9 mouse cellular contexts compared by ENCODE assay signal in the genomic region with DNA sequence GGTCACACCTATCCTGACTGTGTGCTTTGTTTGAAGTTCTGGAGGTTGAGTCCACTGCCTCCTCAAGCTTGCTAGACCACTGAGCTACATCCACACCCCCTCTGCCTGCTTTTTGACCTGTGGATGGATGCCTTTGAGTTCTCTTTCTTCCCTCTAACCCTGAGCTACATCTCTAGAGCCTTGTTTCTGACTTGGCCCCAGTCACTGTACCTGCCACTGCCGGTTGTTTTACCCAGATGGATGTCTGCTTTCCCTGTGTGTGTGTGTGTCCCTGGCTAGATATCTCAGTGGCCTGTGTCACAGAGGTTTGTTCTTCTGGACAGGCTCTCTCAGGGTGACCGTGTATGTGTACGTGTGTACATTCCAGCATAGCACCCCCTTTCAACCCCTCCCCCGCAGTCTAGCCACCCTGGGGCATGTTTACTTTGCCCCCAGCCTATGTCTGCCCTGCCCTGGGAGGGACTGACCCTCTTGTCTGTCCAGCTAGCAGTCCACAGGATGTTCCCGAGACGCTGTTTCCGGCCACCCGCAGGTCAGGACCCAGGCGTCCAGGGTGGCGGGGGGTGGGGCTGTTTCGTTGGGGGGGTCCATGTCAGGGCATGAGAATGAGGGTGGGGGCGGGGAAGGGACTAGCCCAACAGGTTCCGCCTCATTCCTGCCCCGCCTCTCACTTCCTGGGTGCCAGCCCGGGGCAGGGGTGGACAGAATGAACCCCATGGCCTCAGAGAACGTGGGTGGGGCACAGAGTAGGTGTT. TPM values are rescaled to one million over a fixed set of nuclear protein-coding genes. Genes with fewer than 3 reads are reported as not detected.
DNase-seq lines count a peak whose midpoint lies in the region; ATAC-seq and TF ChIP-seq lines count a peak whose summit lies in the region.
"Had no signal": no experiment of that assay in that cellular context is flagged by ENCODE, and none has a peak within 500 bp of the region (broad histone marks: within the 10 kb centered on the region; RNA-seq: fewer than 3 reads in every experiment).

No protein-coding gene starts in this region.

- no peaks in the 10 kb centered on the region for H3K36me3 ChIP-seq in megakaryocyte, embryonic 14.5 days (replicated peaks; ENCODE audit: low read length)
- no peaks in the 10 kb centered on the region for H3K36me3 ChIP-seq in embryonic facial prominence, embryonic 15.5 days
- no peaks in the 10 kb centered on the region for H3K36me3 ChIP-seq in intestine, embryonic 14.5 days (ENCODE audit: control insufficient read depth, insufficient read depth, low read length)
- no peaks in the 10 kb centered on the region for H3K36me3 ChIP-seq in liver, embryonic 14.5 days (replicated peaks; ENCODE audit: control insufficient read depth, insufficient read depth, low read depth)
- no peaks in the 10 kb centered on the region for H3K36me3 ChIP-seq in neural tube, embryonic 12.5 days

- 4% methylated on average over 16 of the region's 16 CpGs for WGBS in embryonic facial prominence, embryonic 15.5 days
- 4% methylated on average over 16 of the region's 16 CpGs for WGBS in intestine, embryonic 14.5 days
- 18% methylated on average over 16 of the region's 16 CpGs for WGBS in liver, embryonic 14.5 days (ENCODE audit: insufficient replicate concordance)
- WGBS in neural tube, embryonic 12.5 days, result 12% methylated on average over 16 of the region's 16 CpGs

- no peak for ATAC-seq in megakaryocyte, adult 5-6 weeks (ENCODE audit: poor library complexity, severe bottlenecking)
- no peak for ATAC-seq in embryonic facial prominence, embryonic 15.5 days (ENCODE audit: insufficient number of reproducible peaks, low FRiP score, low TSS enrichment, low read depth)
- ATAC-seq in intestine, embryonic 14.5 days (replicated peaks; ENCODE audit: low FRiP score, low TSS enrichment, low read depth), result no peak
- ATAC-seq in liver, embryonic 14.5 days (ENCODE audit: insufficient read depth), result peak; percentile 10; the same call in 1 of the 2 replicates
- ATAC-seq in neural tube, embryonic 12.5 days (ENCODE audit: low FRiP score, low read depth), result no peak

- H3K9ac ChIP-seq in embryonic facial prominence, embryonic 15.5 days, result no peak overlapping the region
- H3K9ac ChIP-seq in intestine, embryonic 14.5 days (ENCODE audit: low read length), result 0 out of 2 replicates have a peak overlapping the region, but pooled peaks have one; percentile 59
- peak overlapping the region; percentile 64 for H3K9ac ChIP-seq in liver, embryonic 14.5 days (replicated peaks)
- no peak overlapping the region for H3K9ac ChIP-seq in neural tube, embryonic 12.5 days

- peak overlapping the region; percentile 88 for H3K27ac ChIP-seq in embryonic facial prominence, embryonic 15.5 days (replicated peaks)
- H3K27ac ChIP-seq in intestine, embryonic 14.5 days (ENCODE audit: low read depth), result peak overlapping the region; percentile 85; the same call in 1 of the 2 replicates
- peak overlapping the region; percentile 52 for H3K27ac ChIP-seq in liver, embryonic 14.5 days
- H3K27ac ChIP-seq in neural tube, embryonic 12.5 days, result no peak overlapping the region

- H3K4me3 ChIP-seq in megakaryocyte, embryonic 14.5 days (replicated peaks), result peak overlapping the region; percentile 92
- H3K4me3 ChIP-seq in embryonic facial prominence, embryonic 15.5 days (replicated peaks), result peak overlapping the region; percentile 53
- peak overlapping the region; percentile 48 for H3K4me3 ChIP-seq in intestine, embryonic 14.5 days (ENCODE audit: low read depth, low read length)
- H3K4me3 ChIP-seq in liver, embryonic 14.5 days (ENCODE audit: insufficient read depth in 1 of 2, low read depth in 2 of 2, low read length in 2 of 2), result peak overlapping the region; percentile 41 to 55
- H3K4me3 ChIP-seq in neural tube, embryonic 12.5 days, result no peak overlapping the region

- no peaks in the 10 kb centered on the region for H3K9me3 ChIP-seq in megakaryocyte, embryonic 14.5 days
- no peaks in the 10 kb centered on the region for H3K9me3 ChIP-seq in embryonic facial prominence, embryonic 15.5 days (replicated peaks)
- no peaks in the 10 kb centered on the region for H3K9me3 ChIP-seq in intestine, embryonic 14.5 days (ENCODE audit: control insufficient read depth, low read length)
- H3K9me3 ChIP-seq in liver, embryonic 14.5 days (ENCODE audit: control insufficient read depth, low read length), result no peaks in the 10 kb centered on the region
- H3K9me3 ChIP-seq in neural tube, embryonic 12.5 days, result no peaks in the 10 kb centered on the region

- TF ChIP-seq EP300 in liver, embryonic 14.5 days (IDR thresholded peaks at IDR 0.05; ENCODE audit: low read depth), result no peak

- TF ChIP-seq CTCF in liver, embryonic 14.5 days (IDR thresholded peaks at IDR 0.05; ENCODE audit: low read depth), result no peak

- no peaks in the 10 kb centered on the region for H3K27me3 ChIP-seq in megakaryocyte, embryonic 14.5 days (replicated peaks)
- peaks cover 12% of the 10 kb centered on the region; the same call in 1 of the 2 replicates for H3K27me3 ChIP-seq in embryonic facial prominence, embryonic 15.5 days
- 0 out of 2 replicates have a peak, but pooled peaks cover 11% of the 10 kb centered on the region for H3K27me3 ChIP-seq in intestine, embryonic 14.5 days (replicated peaks; ENCODE audit: control insufficient read depth, insufficient read depth, low read length)
- H3K27me3 ChIP-seq in liver, embryonic 14.5 days (ENCODE audit: control insufficient read depth, insufficient read depth, low read length), result no peaks in the 10 kb centered on the region
- peaks cover 47% of the 10 kb centered on the region for H3K27me3 ChIP-seq in neural tube, embryonic 12.5 days (replicated peaks)

- H3K4me2 ChIP-seq in embryonic facial prominence, embryonic 15.5 days (replicated peaks), result peak overlapping the region; percentile 99
- H3K4me2 ChIP-seq in intestine, embryonic 14.5 days (ENCODE audit: low read length), result peak overlapping the region; percentile 98
- peak overlapping the region; percentile 99 for H3K4me2 ChIP-seq in liver, embryonic 14.5 days (ENCODE audit: low read depth)
- peak overlapping the region; percentile 99 for H3K4me2 ChIP-seq in neural tube, embryonic 12.5 days (replicated peaks)

- H3K4me1 ChIP-seq in megakaryocyte, embryonic 14.5 days, result peaks cover 87% of the 10 kb centered on the region
- H3K4me1 ChIP-seq in embryonic facial prominence, embryonic 15.5 days, result peaks cover 69% of the 10 kb centered on the region
- H3K4me1 ChIP-seq in intestine, embryonic 14.5 days (replicated peaks; ENCODE audit: control insufficient read depth, insufficient read depth, low read length), result peaks cover 44% of the 10 kb centered on the region
- peaks cover 45 to 46% of the 10 kb centered on the region in 2 experiments for H3K4me1 ChIP-seq in liver, embryonic 14.5 days (replicated peaks; ENCODE audit: control insufficient read depth in 2 of 2, insufficient read depth in 2 of 2, low read length in 1 of 2)
- peaks cover 36% of the 10 kb centered on the region for H3K4me1 ChIP-seq in neural tube, embryonic 12.5 days

- DNase-seq in intestine, embryonic 14.5 days (ENCODE audit: low spot score), result no peak
- no peak for DNase-seq in liver, embryonic 14.5 days (ENCODE audit: low read depth in 3 of 3, low spot score in 3 of 3)
- DNase-seq in layer of hippocampus, postnatal 25 days (ENCODE audit: extremely low spot score in 1 of 2, low spot score in 1 of 2), result no peak
- no peak for DNase-seq in gastrocnemius, postnatal 14 days

- intact Hi-C loops in gastrocnemius, postnatal 14 days (cut with DNase I; ENCODE audit: low total_unique reads), result no loop called here

RNA-seq across cellular contexts. Expression of a gene that starts 5.9 kb away (rescaled TPM):
- 7.3 and 8.9 TPM in 2 replicates for polyA plus RNA-seq in megakaryocyte, embryonic 14.5 days (2012; ENCODE audit: insufficient read depth, low replicate concordance)
- 0.82 and 1.1 TPM in 2 replicates for total RNA-seq in megakaryocyte, adult 5-6 weeks (2015)
- 3.1 and 6.6 TPM in 2 replicates for total RNA-seq in megakaryocyte, adult 5-6 weeks (2017)
- polyA plus RNA-seq in embryonic facial prominence, embryonic 15.5 days (2015; fragmentation: Nextera tagmentation; extraction: Ambion mirVana), result 27.2 and 30.6 TPM in 2 replicates
- 36.0 and 40.7 TPM in 2 replicates for polyA plus RNA-seq in intestine, embryonic 14.5 days (2014; fragmentation: Nextera tagmentation; extraction: Ambion mirVana)
- 2.3 and 4.3 TPM in 2 replicates for polyA plus RNA-seq in liver, embryonic 14.5 days (2012; rRNA removed)
- 3.2 and 4.3 TPM in 2 replicates for polyA plus RNA-seq in liver, embryonic 14.5 days (2014; fragmentation: Nextera tagmentation; extraction: Ambion mirVana)
- polyA plus RNA-seq in neural tube, embryonic 12.5 days (2016; fragmentation: Nextera tagmentation; extraction: Ambion mirVana), result 17.6 and 18.2 TPM in 2 replicates
- 1 to 10 TPM; 7.6 to 9.3 TPM for total RNA-seq in layer of hippocampus, postnatal 25 days (2021)
- 1 to 10 TPM; 1.4 to 1.5 TPM for total RNA-seq in gastrocnemius, postnatal 14 days (2021)

RNA-seq across cellular contexts. Expression of a gene that starts 6.0 kb away (rescaled TPM):
- polyA plus RNA-seq in megakaryocyte, embryonic 14.5 days (2012; ENCODE audit: insufficient read depth, low replicate concordance), result 743 and 797 TPM in 2 replicates
- 45.5 and 60.4 TPM in 2 replicates for total RNA-seq in megakaryocyte, adult 5-6 weeks (2015)
- total RNA-seq in megakaryocyte, adult 5-6 weeks (2017), result 110 and 125 TPM in 2 replicates
- 38.0 and 40.5 TPM in 2 replicates for polyA plus RNA-seq in embryonic facial prominence, embryonic 15.5 days (2015; fragmentation: Nextera tagmentation; extraction: Ambion mirVana)
- 14.4 and 17.2 TPM in 2 replicates for polyA plus RNA-seq in intestine, embryonic 14.5 days (2014; fragmentation: Nextera tagmentation; extraction: Ambion mirVana)
- 8.3 and 10.5 TPM in 2 replicates for polyA plus RNA-seq in liver, embryonic 14.5 days (2012; rRNA removed)
- polyA plus RNA-seq in liver, embryonic 14.5 days (2014; fragmentation: Nextera tagmentation; extraction: Ambion mirVana), result 10.5 and 11.2 TPM in 2 replicates
- 9.9 TPM in 2 replicates for polyA plus RNA-seq in neural tube, embryonic 12.5 days (2016; fragmentation: Nextera tagmentation; extraction: Ambion mirVana)
- total RNA-seq in layer of hippocampus, postnatal 25 days (2021), result 10 to 100 TPM; 67.9 to 68.8 TPM
- 1 to 10 TPM; 6.2 to 6.3 TPM for total RNA-seq in gastrocnemius, postnatal 14 days (2021)

RNA-seq across cellular contexts. Expression of a gene that starts 14.9 kb away (rescaled TPM):
- polyA plus RNA-seq in megakaryocyte, embryonic 14.5 days (2012; ENCODE audit: insufficient read depth, low replicate concordance), result 248 and 286 TPM in 2 replicates
- 56.8 and 75.8 TPM in 2 replicates for total RNA-seq in megakaryocyte, adult 5-6 weeks (2015)
- total RNA-seq in megakaryocyte, adult 5-6 weeks (2017), result 41.1 and 49.0 TPM in 2 replicates
- polyA plus RNA-seq in embryonic facial prominence, embryonic 15.5 days (2015; fragmentation: Nextera tagmentation; extraction: Ambion mirVana), result 94.9 and 99.1 TPM in 2 replicates
- polyA plus RNA-seq in intestine, embryonic 14.5 days (2014; fragmentation: Nextera tagmentation; extraction: Ambion mirVana), result 132 and 141 TPM in 2 replicates
- polyA plus RNA-seq in liver, embryonic 14.5 days (2012; rRNA removed), result 49.3 and 56.2 TPM in 2 replicates
- 107 and 125 TPM in 2 replicates for polyA plus RNA-seq in liver, embryonic 14.5 days (2014; fragmentation: Nextera tagmentation; extraction: Ambion mirVana)
- 78.4 and 85.2 TPM in 2 replicates for polyA plus RNA-seq in neural tube, embryonic 12.5 days (2016; fragmentation: Nextera tagmentation; extraction: Ambion mirVana)
- total RNA-seq in layer of hippocampus, postnatal 25 days (2021), result 10 to 100 TPM; 37.1 to 41.5 TPM
- total RNA-seq in gastrocnemius, postnatal 14 days (2021), result 10 to 100 TPM; 22.6 to 28.4 TPM

RNA-seq across cellular contexts. Expression of a gene that starts 15.1 kb away (rescaled TPM):
- polyA plus RNA-seq in megakaryocyte, embryonic 14.5 days (2012; ENCODE audit: insufficient read depth, low replicate concordance), result 68.6 and 73.1 TPM in 2 replicates
- 180 and 184 TPM in 2 replicates for total RNA-seq in megakaryocyte, adult 5-6 weeks (2015)
- 230 and 256 TPM in 2 replicates for total RNA-seq in megakaryocyte, adult 5-6 weeks (2017)
- 705 and 717 TPM in 2 replicates for polyA plus RNA-seq in embryonic facial prominence, embryonic 15.5 days (2015; fragmentation: Nextera tagmentation; extraction: Ambion mirVana)
- polyA plus RNA-seq in intestine, embryonic 14.5 days (2014; fragmentation: Nextera tagmentation; extraction: Ambion mirVana), result 771 and 821 TPM in 2 replicates
- 1,117 and 1,155 TPM in 2 replicates for polyA plus RNA-seq in liver, embryonic 14.5 days (2012; rRNA removed)
- polyA plus RNA-seq in liver, embryonic 14.5 days (2014; fragmentation: Nextera tagmentation; extraction: Ambion mirVana), result 2,207 and 2,282 TPM in 2 replicates
- 1,247 and 1,331 TPM in 2 replicates for polyA plus RNA-seq in neural tube, embryonic 12.5 days (2016; fragmentation: Nextera tagmentation; extraction: Ambion mirVana)
- 100 to 1,000 TPM; 335 to 353 TPM for total RNA-seq in layer of hippocampus, postnatal 25 days (2021)
- total RNA-seq in gastrocnemius, postnatal 14 days (2021), result 100 to 1,000 TPM; 224 to 248 TPM

RNA-seq across cellular contexts. Expression of a gene that starts 15.2 kb away (rescaled TPM):
- not detected in 2 replicates for polyA plus RNA-seq in megakaryocyte, embryonic 14.5 days (2012; ENCODE audit: insufficient read depth, low replicate concordance)
- 3.2 TPM in 1 of 2 replicates, not detected in the other for total RNA-seq in megakaryocyte, adult 5-6 weeks (2015)
- total RNA-seq in megakaryocyte, adult 5-6 weeks (2017), result not detected in 2 replicates
- not detected in 2 replicates for polyA plus RNA-seq in embryonic facial prominence, embryonic 15.5 days (2015; fragmentation: Nextera tagmentation; extraction: Ambion mirVana)
- not detected in 2 replicates for polyA plus RNA-seq in intestine, embryonic 14.5 days (2014; fragmentation: Nextera tagmentation; extraction: Ambion mirVana)
- not detected in 2 replicates for polyA plus RNA-seq in liver, embryonic 14.5 days (2012; rRNA removed)
- polyA plus RNA-seq in liver, embryonic 14.5 days (2014; fragmentation: Nextera tagmentation; extraction: Ambion mirVana), result not detected in 2 replicates
- not detected in 2 replicates for polyA plus RNA-seq in neural tube, embryonic 12.5 days (2016; fragmentation: Nextera tagmentation; extraction: Ambion mirVana)
- not detected for total RNA-seq in layer of hippocampus, postnatal 25 days (2021)
- total RNA-seq in gastrocnemius, postnatal 14 days (2021), result not detected
- polyA plus RNA-seq: brain, embryonic 14.5 days had no signal

Comparison
In these comparisons a context has a peak if more than half of its experiments do, and no peak if none do; other contexts are left out.
1. H3K9ac ChIP-seq: peak in intestine, embryonic 14.5 days (single experiment) and liver, embryonic 14.5 days (single experiment); none in embryonic facial prominence, embryonic 15.5 days (single experiment) and neural tube, embryonic 12.5 days (single experiment).
2. RNA of a gene that starts 6.0 kb away (polyA plus RNA-seq): 743 to 797 TPM in megakaryocyte, embryonic 14.5 days; 38.0 to 40.5 TPM in embryonic facial prominence, embryonic 15.5 days, 14.4 to 17.2 TPM in intestine, embryonic 14.5 days, 8.3 to 11.2 TPM in liver, embryonic 14.5 days and 9.9 TPM in neural tube, embryonic 12.5 days; every median in the first group is over 10 times any median in the second.
3. Peak in every context shown above with its lines, with median percentiles within 50 percentile points of each other: H3K4me2 ChIP-seq.